Mouse (Mus musculus) G1E-ER4 (cell line): Measurements from ENCODE around the gene Ifnl3. TPM values are rescaled to one million over a fixed set of nuclear protein-coding genes. Genes with fewer than 3 reads are reported as not detected.

ENCODE experiments used
- GATA1 ChIP-seq: IDR thresholded peaks from one replicate; pipeline ENCODE4 v1.8.0; 2012; ENCODE audit warnings: low read length, inconsistent platforms
- polyA plus RNA-seq: library from polyadenylated mRNA; stranded (reverse); fragments of >175 nt; gene quantifications from 2 replicates; pipeline ENCODE4 v1.2.3, GENCODE M21; 2012

Gene Ifnl3
- polyA plus RNA-seq, 1 experiment = not detected

DNA sequence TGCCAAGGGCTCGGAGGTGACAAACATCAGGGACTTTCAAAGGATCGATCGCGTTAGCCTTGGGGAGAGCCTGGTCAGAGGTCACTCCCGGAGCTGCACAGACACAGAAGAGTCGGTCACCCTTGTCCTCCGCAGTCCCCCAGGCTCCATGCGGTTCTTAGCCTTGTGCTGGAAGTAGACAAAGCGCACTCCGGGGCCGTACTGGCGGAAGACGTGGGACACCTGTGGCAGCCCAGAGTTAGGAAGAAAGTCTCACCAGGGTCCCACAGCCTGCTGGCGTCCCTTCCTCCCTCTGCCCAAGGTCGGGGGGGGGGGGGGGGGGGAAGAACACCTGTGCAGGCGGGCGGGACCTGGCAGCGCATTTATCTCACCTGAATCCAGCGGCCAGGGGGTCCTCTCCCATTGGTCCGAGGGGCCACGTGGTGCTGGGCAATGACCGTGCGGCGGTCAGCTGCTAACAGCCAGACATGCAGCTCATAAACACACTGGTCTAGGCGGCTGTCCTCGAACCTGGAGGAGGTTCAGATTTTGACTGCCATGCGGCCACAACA, 21.5 kb downstream of the Ifnl3 start:
- no peak for TF ChIP-seq GATA1

DNA sequence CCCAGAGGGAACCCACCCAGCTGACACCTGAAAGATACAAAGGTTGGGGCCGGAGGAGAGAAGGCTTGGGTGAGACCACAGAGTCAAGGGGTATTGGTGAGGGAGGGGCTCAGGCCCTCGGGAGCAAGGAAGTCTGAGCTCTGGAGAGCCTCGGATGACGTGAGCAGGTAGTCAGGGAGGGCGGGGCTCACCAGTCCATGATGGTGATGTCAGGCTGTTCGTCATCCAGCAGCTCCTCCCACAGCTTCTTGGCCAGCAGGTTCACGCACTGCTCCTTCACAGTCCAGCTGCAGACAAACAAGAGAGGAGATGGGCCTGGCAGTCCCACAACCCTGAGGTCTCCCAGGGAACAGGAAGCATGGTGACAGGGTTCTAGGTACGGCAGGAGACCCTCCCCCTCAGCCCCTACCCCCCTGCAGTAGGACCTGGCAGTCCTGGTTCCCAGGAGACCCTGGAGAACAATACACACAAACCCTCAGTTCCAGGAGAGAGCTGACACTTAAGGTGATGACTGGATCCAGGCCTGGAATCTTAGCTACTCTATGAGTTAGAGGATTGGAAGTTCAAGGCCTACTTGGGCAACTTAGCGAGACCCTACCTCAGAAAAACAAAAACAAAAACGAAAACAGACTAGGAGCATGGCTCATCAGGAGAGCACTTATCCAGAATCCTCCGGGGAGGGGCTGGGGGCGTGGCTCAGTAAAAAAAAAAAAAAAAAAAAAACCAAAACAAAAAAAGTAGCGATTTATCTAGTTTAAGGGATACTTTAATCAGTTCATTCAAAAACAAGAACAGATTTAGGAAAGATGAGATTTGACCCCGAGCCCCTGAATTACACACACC, 22.6 kb downstream of the Ifnl3 start:
- TF ChIP-seq GATA1 = no peak

DNA sequence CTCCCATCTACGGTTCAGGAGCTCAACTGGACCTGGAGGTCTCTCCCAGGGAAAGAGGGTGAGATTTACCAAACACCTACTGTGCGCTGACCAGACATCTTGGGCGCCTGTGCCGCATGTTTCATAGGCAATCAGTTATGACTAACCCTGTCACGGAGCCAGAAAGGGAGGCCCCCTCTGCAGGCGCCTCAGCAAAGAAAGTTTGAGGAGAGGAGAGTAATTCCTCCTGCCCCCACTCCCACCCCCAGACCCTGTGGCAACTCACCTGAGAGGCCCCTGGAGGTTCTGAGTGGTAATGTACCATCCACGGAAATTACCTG, 23.2 kb downstream of the Ifnl3 start:
- TF ChIP-seq GATA1 = no peak

DNA sequence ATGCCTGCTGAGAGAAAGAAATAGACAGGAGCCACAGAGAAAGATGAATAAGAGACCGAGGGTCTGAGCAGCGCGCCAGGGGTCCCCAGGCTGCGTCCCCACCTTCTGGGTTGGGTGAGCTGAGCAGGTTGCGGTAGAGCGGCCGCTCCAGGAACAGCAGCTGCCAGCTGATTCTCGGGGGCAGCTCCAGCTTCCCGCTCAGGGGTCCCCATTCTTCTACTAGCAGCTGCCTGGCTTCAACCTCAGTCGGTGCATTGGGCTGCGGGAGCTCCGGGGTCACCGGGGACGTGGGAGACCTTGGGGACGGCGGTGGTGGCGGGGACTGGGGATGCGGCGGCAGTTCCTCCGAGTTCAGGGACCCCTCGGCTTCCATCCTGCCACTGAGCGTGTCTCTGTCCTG, 24.0 kb downstream of the Ifnl3 start:
- no peak for TF ChIP-seq GATA1

DNA sequence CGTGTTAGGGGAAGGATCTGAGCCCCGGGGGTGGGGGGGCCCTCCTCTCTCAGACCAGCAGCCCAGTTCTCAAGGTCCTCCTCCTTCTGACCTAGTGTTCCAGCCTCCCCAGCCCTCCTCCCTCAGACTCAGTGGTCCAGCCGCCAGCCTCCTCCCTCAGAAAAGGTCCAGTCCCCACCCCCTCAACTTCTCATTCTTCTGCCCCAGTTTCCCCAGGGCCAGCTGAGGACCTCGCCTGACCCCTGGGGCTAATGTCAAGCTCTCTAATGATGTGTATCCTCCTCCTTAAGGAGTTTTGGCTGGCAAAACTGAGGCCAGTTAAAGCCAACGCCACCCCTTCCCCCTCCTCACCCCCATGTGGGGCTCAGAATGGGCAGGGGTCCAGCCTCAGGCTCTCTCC, 24.5 kb downstream of the Ifnl3 start, which contains the start of gene Nccrp1:
Gene Nccrp1, minus strand, starts transcription at position 101 of the 400 bp plus-strand sequence.
- TF ChIP-seq GATA1 = no peak

DNA sequence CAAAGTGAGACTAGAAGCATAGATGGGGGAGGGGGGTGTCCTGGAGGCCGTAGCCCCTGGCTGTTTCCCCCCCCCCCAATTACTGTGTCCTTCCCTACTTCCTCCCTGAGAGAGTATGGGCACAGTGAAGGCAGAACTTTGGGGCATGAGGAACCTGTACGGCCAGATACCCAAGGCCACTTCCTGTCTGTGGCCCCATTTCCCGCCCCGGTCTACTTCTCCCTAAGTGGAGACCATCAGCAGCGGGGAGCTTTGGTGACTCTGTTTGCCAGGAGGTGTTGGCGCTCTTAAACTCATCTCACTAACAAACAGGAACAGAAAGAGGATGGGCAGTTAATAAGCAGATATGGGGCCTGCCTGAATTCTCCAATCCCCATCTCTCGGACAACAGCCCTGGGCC, 25.0 kb downstream of the Ifnl3 start:
- no peak for TF ChIP-seq GATA1

DNA sequence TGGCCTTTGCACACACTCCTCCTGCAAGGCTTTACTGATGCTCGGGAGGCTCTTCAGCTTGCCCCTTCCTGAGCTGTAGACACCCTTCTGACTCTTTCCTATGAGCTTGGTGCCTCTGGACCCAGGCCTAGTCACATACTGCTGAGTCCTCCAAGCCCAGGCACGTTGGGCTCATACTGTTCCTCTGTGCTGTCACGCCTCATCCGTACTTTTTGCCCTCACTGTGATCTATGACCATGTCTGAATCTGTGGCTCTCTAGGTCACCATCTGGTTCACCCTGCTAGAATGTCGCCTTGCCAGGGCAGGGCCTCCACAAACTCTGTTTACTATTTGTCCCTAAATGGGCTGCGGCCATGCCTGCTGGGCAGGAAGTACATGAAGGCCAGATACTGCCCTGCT, 30.4 kb downstream of the Ifnl3 start:
- no peak for TF ChIP-seq GATA1

DNA sequence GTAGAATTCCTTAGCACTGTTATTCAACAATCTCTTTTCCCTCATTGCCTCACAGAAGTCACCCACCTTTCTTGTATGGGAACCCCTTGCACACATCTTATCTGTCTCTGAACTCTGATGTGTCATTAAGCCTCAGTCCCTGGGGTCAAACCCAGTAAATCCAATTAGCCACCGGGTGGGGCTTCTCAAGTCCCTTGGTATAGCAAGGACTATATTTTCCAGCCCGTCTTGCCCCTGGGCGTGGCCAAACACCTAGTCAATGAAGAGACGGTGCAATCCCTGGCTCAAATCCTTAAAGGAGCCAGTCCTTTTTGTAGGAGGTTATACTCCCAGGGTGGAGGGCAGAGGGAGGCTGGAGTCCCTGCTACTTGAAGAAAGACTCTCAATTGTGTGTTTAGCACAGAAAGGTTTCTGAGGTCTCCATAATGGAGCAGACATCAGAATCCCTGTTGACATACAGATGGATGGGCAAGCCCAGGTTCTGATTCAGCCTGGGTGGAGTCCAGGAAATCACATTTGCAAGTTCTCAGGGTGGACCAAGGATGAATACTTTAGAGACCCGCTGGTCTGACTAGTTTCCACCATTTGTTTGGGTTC, 33.4 kb downstream of the Ifnl3 start:
- TF ChIP-seq GATA1 = no peak

DNA sequence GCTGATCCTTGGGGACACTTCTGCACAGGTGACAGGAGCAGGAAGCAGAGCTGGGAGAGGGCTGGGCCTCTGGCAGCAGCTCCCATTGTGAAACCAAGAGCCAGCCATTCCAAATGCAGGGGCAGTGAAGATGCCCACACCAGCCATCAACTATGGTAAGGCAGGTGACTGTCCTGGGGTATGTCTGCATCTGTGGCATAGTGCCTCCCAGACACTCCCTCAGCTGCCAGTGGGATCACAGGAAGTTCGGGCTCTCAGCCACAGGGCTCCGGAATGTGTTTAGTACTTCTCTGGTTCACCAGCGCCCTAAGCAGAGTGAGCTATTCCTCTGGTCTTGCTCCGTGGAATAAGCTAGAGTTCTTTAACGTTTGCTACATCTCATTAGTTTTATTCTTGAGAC, 34.4 kb downstream of the Ifnl3 start:
- no peak for TF ChIP-seq GATA1

DNA sequence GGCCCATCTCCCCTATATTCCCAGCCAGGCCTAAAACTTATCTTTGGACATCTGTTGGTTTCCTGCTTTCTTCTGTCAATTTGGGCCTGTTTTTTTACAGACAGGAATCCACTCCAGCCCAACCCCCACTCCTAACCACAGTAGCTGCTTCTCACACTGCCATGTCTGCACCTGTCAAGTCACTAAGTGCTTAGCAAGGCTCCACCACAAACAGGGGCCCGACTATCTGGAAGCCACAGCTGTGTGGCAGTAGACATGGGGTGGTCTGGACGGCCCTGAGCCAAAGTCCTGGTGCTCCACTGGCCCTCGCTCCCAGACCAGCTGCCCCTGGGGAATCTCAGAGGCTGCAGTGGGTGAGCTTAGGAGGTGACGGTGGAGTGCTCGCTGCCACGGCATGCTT, 35.1 kb downstream of the Ifnl3 start:
- no peak for TF ChIP-seq GATA1

DNA sequence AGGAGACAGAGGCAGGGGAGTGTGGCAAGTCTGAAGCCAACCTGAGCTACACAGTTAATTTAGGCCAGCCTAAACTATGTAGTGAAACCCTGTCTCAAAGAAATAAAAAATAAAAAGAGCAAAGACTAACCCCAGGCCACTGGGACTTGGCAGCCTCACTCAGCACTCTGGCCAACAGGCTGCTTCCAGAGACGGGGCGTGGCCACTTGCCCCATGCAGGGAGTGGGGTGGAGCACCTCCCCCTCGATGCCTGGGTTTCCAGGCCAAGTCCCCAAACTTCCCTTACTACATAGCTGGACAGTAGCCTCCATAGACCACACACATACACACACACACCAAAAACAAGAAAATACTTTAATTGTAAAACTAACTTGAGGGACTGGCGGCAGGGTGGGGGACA, 35.9 kb downstream of the Ifnl3 start:
- no peak for TF ChIP-seq GATA1

DNA sequence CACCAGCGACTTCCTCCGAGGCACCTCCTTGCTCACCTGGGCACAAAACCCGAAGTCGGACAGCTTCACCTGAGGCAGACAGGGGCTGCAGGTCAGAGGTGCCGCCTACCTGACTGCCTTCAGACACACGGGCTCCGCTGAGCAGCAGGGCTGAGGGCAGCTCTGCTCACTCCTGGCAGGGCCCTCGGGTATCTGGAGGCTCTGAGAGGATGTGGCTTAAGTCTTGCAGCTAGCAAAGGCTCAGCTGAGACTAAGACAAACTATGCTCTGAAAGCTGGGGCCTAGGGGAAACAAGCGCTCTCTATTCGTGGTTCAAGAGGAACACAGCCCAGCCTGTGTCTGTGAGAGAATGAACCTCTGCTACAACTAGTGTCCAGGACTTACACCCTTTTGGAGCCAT, 38.2 kb downstream of the Ifnl3 start:
- TF ChIP-seq GATA1 = no peak

DNA sequence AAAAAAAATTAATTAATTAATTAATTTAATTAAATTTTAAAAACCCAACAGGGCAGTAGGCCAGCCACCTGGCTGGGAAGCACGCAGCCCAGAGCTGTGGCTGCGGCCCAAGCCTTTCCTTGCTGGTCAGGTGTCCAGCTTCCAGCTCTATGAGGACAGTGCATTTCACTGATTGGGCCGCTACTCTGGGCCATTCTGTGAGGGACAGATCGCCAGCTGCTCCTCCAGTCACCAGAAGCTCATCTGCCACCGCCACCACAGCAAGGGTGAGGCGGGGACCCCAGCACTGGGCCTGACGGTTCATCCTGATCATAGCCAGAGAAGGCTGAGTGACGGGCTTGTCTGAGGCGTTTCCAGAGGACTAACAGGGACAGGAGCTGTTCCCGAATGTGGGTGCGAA, 39.3 kb downstream of the Ifnl3 start:
- no peak for TF ChIP-seq GATA1

DNA sequence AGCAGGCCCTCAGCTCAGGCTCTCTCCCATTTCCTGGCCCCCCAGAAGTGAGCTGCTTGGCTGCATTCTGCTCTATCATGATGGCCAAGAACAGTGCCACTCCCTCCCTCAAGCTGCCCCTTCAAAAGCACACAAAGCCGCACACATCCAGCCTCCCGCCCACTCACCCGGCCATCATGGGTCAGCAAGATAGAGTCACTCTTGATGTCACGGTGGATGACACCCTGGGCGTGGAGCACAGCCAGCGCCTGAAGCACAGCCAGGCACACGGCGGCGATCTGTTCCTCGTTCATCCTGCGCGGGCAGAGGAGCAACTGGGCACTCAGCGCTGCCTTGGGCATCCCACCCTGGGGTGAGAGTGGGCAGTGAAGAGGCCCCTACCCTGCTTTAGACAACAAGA, 39.7 kb downstream of the Ifnl3 start:
- no peak for TF ChIP-seq GATA1

DNA sequence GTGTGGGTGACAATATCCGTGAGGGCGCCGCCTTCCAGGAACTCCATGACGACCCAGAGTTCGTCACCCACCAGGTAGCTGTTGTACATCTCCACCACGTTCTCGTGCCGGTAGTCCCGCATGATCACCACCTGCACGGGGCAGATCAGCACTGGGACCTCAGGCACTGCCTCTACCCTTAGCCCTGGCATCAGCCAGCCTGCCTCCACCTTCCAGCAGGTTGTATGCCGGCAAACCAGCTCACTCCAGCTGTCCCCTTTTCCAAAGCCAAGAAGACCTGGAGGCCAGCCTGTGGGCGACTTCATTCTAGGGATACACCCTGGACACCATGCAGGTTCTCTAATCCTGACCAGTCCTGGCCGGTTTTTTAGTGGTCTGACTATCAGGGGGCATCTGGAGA, 40.3 kb downstream of the Ifnl3 start:
- no peak for TF ChIP-seq GATA1

DNA sequence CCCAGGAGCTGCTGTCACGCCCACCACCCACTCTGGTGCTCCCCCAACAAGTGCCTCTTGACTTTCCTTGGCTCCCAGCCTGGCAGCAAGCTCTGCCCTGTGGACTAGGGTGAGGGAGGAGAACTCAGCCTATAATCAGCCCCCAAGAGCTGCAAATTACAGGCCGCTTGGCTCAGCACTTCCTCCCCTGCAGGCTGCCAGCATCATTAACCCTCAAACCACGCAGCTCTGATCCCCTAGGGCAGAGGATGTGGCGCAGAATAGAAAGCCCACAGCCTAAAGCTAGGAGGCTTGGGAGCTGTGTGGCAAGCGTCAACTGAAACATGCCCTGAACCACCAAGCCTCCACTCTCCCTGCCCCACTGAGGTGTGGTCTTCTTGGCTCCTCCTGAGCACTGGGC, 42.8 kb downstream of the Ifnl3 start:
- TF ChIP-seq GATA1 = no peak

DNA sequence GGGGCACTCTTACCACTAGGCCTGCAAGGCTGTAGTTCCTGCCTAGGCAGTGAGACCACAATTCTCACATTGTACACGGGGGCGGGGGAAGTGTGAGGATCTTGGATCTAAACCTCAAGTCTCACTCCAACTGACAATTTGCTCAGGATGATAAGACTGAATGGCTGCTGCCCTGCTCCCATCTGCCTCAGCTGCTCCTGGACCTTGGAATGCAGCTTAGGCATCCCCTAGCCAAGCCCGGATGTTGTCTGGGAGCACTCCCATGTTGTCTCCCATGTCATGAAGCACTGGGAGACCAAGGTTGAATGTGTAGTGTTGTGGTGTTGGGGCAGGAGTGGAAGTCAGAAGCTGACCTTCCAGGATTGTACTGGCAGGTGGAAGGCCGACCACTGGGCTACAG, 44.9 kb downstream of the Ifnl3 start:
- no peak for TF ChIP-seq GATA1
